Mouse (Mus musculus) neutrophil, adult 83 days (primary cell): ENCODE results near the gene Wasl. TPM values are rescaled to one million over a fixed set of nuclear protein-coding genes. Genes with fewer than 3 reads are reported as not detected.

ENCODE experiments used
- total RNA-seq, 2 experiments: library from RNA; stranded (reverse); gene quantifications; one replicate each; pipeline ENCODE4 v1.2.4; 2023

Gene Wasl
- total RNA-seq, result 10 to 100 TPM; 19.8 to 21.8 TPM

GRCm38 (mm10) chr6:24664867-24665458 lies at the start of gene Wasl:
Gene Wasl, minus strand, starts transcription at chr6:24665009.

DNA sequence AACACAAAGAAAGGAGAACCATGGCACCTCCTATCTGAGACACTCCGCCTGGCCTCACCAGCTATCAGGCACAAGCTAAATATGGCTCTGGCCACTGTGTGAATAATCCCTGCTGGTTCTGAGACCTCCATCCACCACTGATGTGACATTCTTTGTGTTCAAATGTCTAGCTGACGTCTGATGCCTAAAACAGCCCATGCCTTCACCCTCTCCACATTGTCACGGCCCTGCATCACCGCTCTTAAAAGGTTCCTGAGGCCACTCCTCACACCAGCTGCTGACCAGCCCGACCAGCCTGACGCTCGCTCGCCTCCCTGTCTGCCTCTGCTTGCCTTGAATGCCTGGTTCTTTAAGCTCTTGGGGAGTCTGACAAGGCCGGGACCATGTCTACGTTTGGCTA lies 67.3 kb downstream of the Wasl start, which contains the start of gene Lmod2:
Gene Lmod2 (plus strand): TSS at position 263 of the 400 bp plus-strand sequence.

Other genes with a start within 250 kb of the Wasl start
- gene Iqub, start 149.9 kb downstream of the Wasl start, total RNA-seq, result not detected
- gene Ndufa5, start 137.0 kb downstream of the Wasl start, total RNA-seq, result 10 to 100 TPM; 41.4 to 43.8 TPM
- gene Asb15, start 136.9 kb downstream of the Wasl start, total RNA-seq, result not detected
- not detected for gene Lmod2, start 67.2 kb downstream of the Wasl start, total RNA-seq
- gene Hyal6, start 68.2 kb upstream of the Wasl start, total RNA-seq, result not detected
- not detected for gene Hyal4, start 83.3 kb upstream of the Wasl start, total RNA-seq
- gene Spam1, start 126.2 kb upstream of the Wasl start, total RNA-seq, result not detected
- gene Hyal5, start 193.0 kb upstream of the Wasl start, total RNA-seq, result not detected